Mouse (Mus musculus) MEL (cell line): ENCODE measurements at regions not wholly inside any gene's neighbourhood (a gene's known extent, or its start where the extent isn't known, plus 50 kb on each side); places are given as distances from the start of the nearest gene placed in this dataset.

ENCODE experiments used
- CTCF ChIP-seq, 3 experiments: IDR thresholded peaks in 2 of 3; conservative IDR thresholded peaks in 1 of 3; 2 replicates each; pipeline ENCODE4 v1.5.1; 2011 to 2012; ENCODE audit warnings: low read length in 3 of 3, low read depth in 2 of 3, mild to moderate bottlenecking in 2 of 3, improper control_type of control experiment in 1 of 3, inconsistent platforms in 1 of 3, mixed read lengths in 1 of 3, moderate library complexity in 1 of 3; ENCODE audit not compliant: control insufficient read depth in 1 of 3, insufficient read depth in 1 of 3, poor library complexity in 1 of 3, severe bottlenecking in 1 of 3
- GATA1 ChIP-seq: IDR thresholded peaks from 2 replicates; pipeline ENCODE4 v1.6.1; 2011; ENCODE audit warnings: low read depth, low read length, improper control_type of control experiment
- MYC ChIP-seq: IDR thresholded peaks from 2 replicates; pipeline ENCODE4 v1.6.1; 2011; ENCODE audit warnings: low read depth, mild to moderate bottlenecking, low read length, improper control_type of control experiment, moderate library complexity
- POLR2A ChIP-seq, 2 experiments: IDR thresholded peaks; 2 replicates each; pipeline ENCODE4 v1.6.1; 2011 to 2012; ENCODE audit warnings: low read length in 2 of 2, mild to moderate bottlenecking in 2 of 2, control low read depth in 1 of 2, improper control_type of control experiment in 1 of 2, low read depth in 1 of 2, moderate library complexity in 1 of 2; ENCODE audit not compliant: control insufficient read depth in 1 of 2, insufficient read depth in 1 of 2, poor library complexity in 1 of 2
- POLR2AphosphoS2 ChIP-seq: IDR thresholded peaks from 2 replicates; pipeline ENCODE4 v1.6.1; 2011; ENCODE audit warnings: low read length, improper control_type of control experiment
- TBP ChIP-seq: IDR thresholded peaks from 2 replicates; pipeline ENCODE4 v1.8.0; 2011; ENCODE audit warnings: low read depth, low read length, improper control_type of control experiment
- ZKSCAN1 ChIP-seq: IDR thresholded peaks from 2 replicates; pipeline ENCODE4 v1.6.1; 2012; ENCODE audit warnings: low read depth, mild to moderate bottlenecking, inconsistent platforms, low read length, improper control_type of control experiment, moderate library complexity

DNA sequence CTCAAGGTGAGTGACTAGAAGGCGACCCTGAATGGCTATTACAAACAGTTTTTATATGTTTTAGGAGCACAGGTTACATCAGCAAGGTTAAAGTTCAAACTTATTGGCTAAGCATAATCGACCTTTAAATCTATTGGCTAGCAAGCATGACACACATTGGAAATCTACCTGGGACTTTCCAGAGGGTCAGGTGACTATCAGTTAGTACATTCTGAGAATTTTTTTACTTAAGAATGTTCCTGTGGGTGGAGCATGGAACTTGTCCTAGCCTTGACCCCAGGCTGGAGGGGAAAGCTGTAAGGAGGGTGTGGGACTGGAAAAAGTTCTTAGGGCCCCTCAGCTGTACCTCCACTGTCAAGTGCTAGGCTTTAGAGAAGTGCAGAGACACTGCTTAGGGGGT is 297.9 kb downstream of the Fam84b start:
- no peak for TF ChIP-seq TBP
- TF ChIP-seq POLR2AphosphoS2 = no peak
- no peak for TF ChIP-seq GATA1
- no peak for TF ChIP-seq ZKSCAN1
- no peak for TF ChIP-seq POLR2A (IDR thresholded peaks at IDR 0.05; ENCODE audit: control insufficient read depth in 1 of 2, insufficient read depth in 1 of 2, low read depth in 1 of 2, low read length in 2 of 2, poor library complexity in 1 of 2)
- TF ChIP-seq MYC = no peak
- TF ChIP-seq CTCF (IDR thresholded peaks at IDR 0.05 in 2 of 3, conservative IDR thresholded peaks at IDR 0.05 in 1 of 3; ENCODE audit: control insufficient read depth in 1 of 3, insufficient read depth in 1 of 3, low read depth in 2 of 3, low read length in 3 of 3, poor library complexity in 1 of 3, severe bottlenecking in 1 of 3) = no peak
